Mouse (Mus musculus) midbrain, postnatal 0 days (tissue): Measurements from ENCODE around the gene Prkag2. TPM values are rescaled to one million over a fixed set of nuclear protein-coding genes. Genes with fewer than 3 reads are reported as not detected.
"Not testable (repeated sequence)": the region's sequence is repeated elsewhere in the genome, so short reads cannot be mapped to it uniquely, and the experiment has no call there.

Source experiments
- ATAC-seq: fragments of 200-750 bp; cut with Nextera tagmentation; 2 replicates; pipeline ENCODE4 v1.8.0; 2017; ENCODE audit warnings: moderate number of reproducible peaks, mild to moderate bottlenecking, moderate TSS enrichment, moderate library complexity; ENCODE audit not compliant: low FRiP score
- DNase-seq: peaks from one replicate; pipeline ENCODE4 v3.0.0-alpha.2; 2015; ENCODE audit warnings: low spot score
- H3K27ac ChIP-seq: fragments of 300-500 bp; sonication (generic); 2 replicates; pipeline ENCODE4 v1.5.1; 2014; ENCODE audit warnings: low read depth, mild to moderate bottlenecking, low read length, mixed read lengths
- H3K27me3 ChIP-seq: fragments of 300-500 bp; sonication (generic); 2 replicates; pipeline ENCODE4 v1.6.1; 2014; ENCODE audit warnings: low read length, control low read depth, mixed read lengths; ENCODE audit not compliant: insufficient read depth
- H3K36me3 ChIP-seq: fragments of 300-500 bp; sonication (generic); 2 replicates; pipeline ENCODE4 v1.6.1; 2014; ENCODE audit warnings: low read length, control low read depth, mixed read lengths; ENCODE audit not compliant: insufficient read depth
- H3K4me1 ChIP-seq: fragments of 300-500 bp; sonication (generic); 2 replicates; pipeline ENCODE4 v1.6.1; 2014; ENCODE audit warnings: mild to moderate bottlenecking, control low read depth, antibody characterized with exemption, low read length, mixed read lengths; ENCODE audit not compliant: insufficient read depth
- H3K4me2 ChIP-seq: fragments of 300-500 bp; sonication (generic); 2 replicates; pipeline ENCODE4 v1.6.1; 2014; ENCODE audit warnings: low read depth, mild to moderate bottlenecking, low read length, mixed read lengths; ENCODE audit not compliant: poor library complexity, severe bottlenecking
- H3K4me3 ChIP-seq: fragments of 300-500 bp; sonication (generic); 2 replicates; pipeline ENCODE4 v1.5.1; 2014; ENCODE audit warnings: low read depth, mild to moderate bottlenecking, low read length, moderate library complexity
- H3K9ac ChIP-seq: fragments of 300-500 bp; sonication (generic); replicated peaks from 2 replicates; pipeline ENCODE4 v1.6.1; 2014; ENCODE audit warnings: mild to moderate bottlenecking, low read length, moderate library complexity, mixed read lengths; ENCODE audit not compliant: poor library complexity, severe bottlenecking
- H3K9me3 ChIP-seq: fragments of 300-500 bp; sonication (generic); 2 replicates; pipeline ENCODE4 v1.6.1; 2016; ENCODE audit warnings: low read length, control low read depth
- CTCF ChIP-seq: IDR thresholded peaks from 2 replicates; pipeline ENCODE4 v1.5.1; 2016; ENCODE audit warnings: antibody characterized with exemption, mild to moderate bottlenecking
- WGBS: fragments of 180-500 bp; shearing (Covaris S2); extraction: QIAGEN DNeasy Blood & Tissue Kit; methylation state at CpG from one replicate; pipeline ENCODE4 v1.1.7; 2014; 5-methylcytosine and 5-hydroxymethylcytosine counted together
- polyA plus RNA-seq: library from polyadenylated mRNA; unstranded; fragments of >200 nt; fragmentation: Nextera tagmentation; extraction: Ambion mirVana; gene quantifications from 2 replicates; pipeline ENCODE4 v1.2.1, GENCODE M21; 2015
- total RNA-seq: library from RNA; depleted of rRNA; stranded (reverse); fragments of >200 nt; gene quantifications from 2 replicates; pipeline ENCODE4 v1.2.3, GENCODE M21; 2014

Prkag2 gene
- total and polyA plus RNA-seq, 2 experiments from 2014 or later, result 51.6 to 103 TPM

GRCm38 (mm10) chr5:25077873-25078651 is 22.4 kb downstream of the Prkag2 start:
- Histone ChIP-seq H3K4me1 (0 out of 2 replicates have a peak, but pooled peaks cover 4% of the 10 kb centered on the region), H3K4me2 (no peak overlapping the region), H3K27me3 (no peaks in the 10 kb centered on the region), H3K4me3 (no peak overlapping the region), H3K36me3 (no peaks in the 10 kb centered on the region), H3K9ac (no peak overlapping the region), H3K27ac (no peak overlapping the region; the same call in 1 of the 2 replicates), H3K9me3 (no peaks in the 10 kb centered on the region)
- peak; percentile 64 for DNase-seq
- 58% methylated on average over 8 of the region's 8 CpGs for WGBS
- ATAC-seq, result no peak
- TF ChIP-seq CTCF, result no peak

- 97% methylated on average over 13 of the region's 13 CpGs for WGBS
These were observed 23.2 kb downstream of the Prkag2 start for GRCm38 (mm10) chr5:25077258-25077657.

GRCm38 (mm10) chr5:25075623-25076022 is 24.8 kb downstream of the Prkag2 start:
- no peak for TF ChIP-seq CTCF
- WGBS, result 88% methylated on average over 4 of the region's 4 CpGs

More at GRCm38 (mm10) chr5:25077258-25077657, 23.2 kb downstream of the Prkag2 start:
- ATAC-seq, H3K27me3 ChIP-seq, H3K27ac ChIP-seq, H3K9me3 ChIP-seq, DNase-seq, H3K4me1 ChIP-seq, H3K36me3 ChIP-seq, H3K4me3 ChIP-seq, H3K9ac ChIP-seq, H3K4me2 ChIP-seq: not testable (repeated sequence)

GRCm38 (mm10) chr5:25069815-25070214 is 30.6 kb downstream of the Prkag2 start:
- Histone ChIP-seq H3K9me3 (no peaks in the 10 kb centered on the region), H3K27me3 (no peaks in the 10 kb centered on the region), H3K4me3 (no peak overlapping the region), H3K36me3 (no peaks in the 10 kb centered on the region), H3K4me1 (no peaks in the 10 kb centered on the region), H3K4me2 (no peak overlapping the region), H3K27ac (no peak overlapping the region), H3K9ac (no peak overlapping the region)
- ATAC-seq (no peak), DNase-seq (no peak)
- TF ChIP-seq CTCF, result no peak
- 79% methylated on average over 5 of the region's 5 CpGs for WGBS

More at GRCm38 (mm10) chr5:25075623-25076022, 24.8 kb downstream of the Prkag2 start:
- Histone ChIP-seq H3K4me3 (no peak overlapping the region), H3K27me3 (no peaks in the 10 kb centered on the region), H3K27ac (no peak overlapping the region), H3K4me1 (0 out of 2 replicates have a peak, but pooled peaks cover 4% of the 10 kb centered on the region), H3K9ac (no peak overlapping the region), H3K36me3 (no peaks in the 10 kb centered on the region), H3K9me3 (no peaks in the 10 kb centered on the region), H3K4me2 (no peak overlapping the region)
- ATAC-seq (no peak), DNase-seq (no peak)

GRCm38 (mm10) chr5:25067122-25067521 is 33.3 kb downstream of the Prkag2 start:
- DNase-seq, result peak; percentile 79
- no peaks in the 10 kb centered on the region for H3K36me3 ChIP-seq
- no peaks in the 10 kb centered on the region for H3K27me3 ChIP-seq
- H3K27ac ChIP-seq, result no peak overlapping the region
- 41% methylated on average over 6 of the region's 6 CpGs for WGBS
- H3K4me2 ChIP-seq, result no peak overlapping the region
- ATAC-seq, result no peak
- H3K9me3 ChIP-seq, result no peaks in the 10 kb centered on the region
- TF ChIP-seq CTCF, result no peak
- H3K4me1 ChIP-seq, result no peaks in the 10 kb centered on the region
- no peak overlapping the region for H3K9ac ChIP-seq
- H3K4me3 ChIP-seq, result no peak overlapping the region
